Mouse (Mus musculus): ENCODE results near the gene Lax1. TPM values are rescaled to one million over a fixed set of nuclear protein-coding genes. Genes with fewer than 3 reads are reported as not detected.
"Not testable (repeated sequence)": the region's sequence is repeated elsewhere in the genome, so short reads cannot be mapped to it uniquely, and the experiment has no call there.

Gene Lax1
- polyA plus RNA-seq, 1 experiment from 2014 or later, result not detected

- Histone ChIP-seq H3K36me3 (ENCODE audit: poor library complexity, severe bottlenecking) (peaks cover 5% of the 10 kb centered on the region), H3K4me3 (no peak overlapping the region), H3K27ac (no peak overlapping the region), H3K9me3 (replicated peaks) (no peaks in the 10 kb centered on the region), H3K4me2 (no peak overlapping the region), H3K27me3 (no peaks in the 10 kb centered on the region), H3K4me1 (peaks cover 11% of the 10 kb centered on the region), H3K9ac (no peak overlapping the region)
- ATAC-seq, result no peak
- WGBS, result 36% methylated on average over 6 of the region's 6 CpGs
Measured at GRCm38 (mm10) chr1:133711376-133711775, 21.5 kb upstream of the Lax1 start.

GRCm38 (mm10) chr1:133710895-133711294 is 21.0 kb upstream of the Lax1 start:
- WGBS, result 43% methylated on average over 5 of the region's 6 CpGs
- no peak for ATAC-seq

GRCm38 (mm10) chr1:133709292-133709691 is 19.4 kb upstream of the Lax1 start:
- H3K36me3 ChIP-seq (ENCODE audit: poor library complexity, severe bottlenecking), result peaks cover 4% of the 10 kb centered on the region
- ATAC-seq, result no peak
- 83% methylated on average over 3 of the region's 3 CpGs for WGBS

More at GRCm38 (mm10) chr1:133710895-133711294, 21.0 kb upstream of the Lax1 start:
- Histone ChIP-seq H3K36me3 (ENCODE audit: poor library complexity, severe bottlenecking) (peaks cover 4% of the 10 kb centered on the region), H3K27me3 (no peaks in the 10 kb centered on the region), H3K9me3 (replicated peaks) (no peaks in the 10 kb centered on the region), H3K9ac (no peak overlapping the region), H3K4me1 (peaks cover 11% of the 10 kb centered on the region), H3K4me2 (no peak overlapping the region), H3K27ac (no peak overlapping the region), H3K4me3 (no peak overlapping the region)

GRCm38 (mm10) chr1:133701824-133702223 is 11.9 kb upstream of the Lax1 start:
- not testable (repeated sequence) for H3K27ac ChIP-seq; H3K4me3 ChIP-seq; H3K27me3 ChIP-seq; H3K4me1 ChIP-seq; H3K9ac ChIP-seq; H3K9me3 ChIP-seq (replicated peaks); H3K36me3 ChIP-seq (ENCODE audit: poor library complexity, severe bottlenecking); H3K4me2 ChIP-seq; ATAC-seq
- 35% methylated on average over 1 of the region's 2 CpGs for WGBS

More at GRCm38 (mm10) chr1:133709292-133709691, 19.4 kb upstream of the Lax1 start:
- H3K9ac ChIP-seq, result no peak overlapping the region
- no peak overlapping the region for H3K4me2 ChIP-seq
- H3K27ac ChIP-seq, result no peak overlapping the region
- H3K4me3 ChIP-seq, result no peak overlapping the region
- no peaks in the 10 kb centered on the region for H3K27me3 ChIP-seq
- no peaks in the 10 kb centered on the region for H3K9me3 ChIP-seq (replicated peaks)
- H3K4me1 ChIP-seq, result peaks cover 11% of the 10 kb centered on the region

GRCm38 (mm10) chr1:133697935-133698620 is 8.2 kb upstream of the Lax1 start:
- H3K4me1 ChIP-seq, result peaks cover 26% of the 10 kb centered on the region
- H3K4me2 ChIP-seq, result no peak overlapping the region
- H3K27me3 ChIP-seq, result no peaks in the 10 kb centered on the region
- ATAC-seq, result no peak
- H3K9ac ChIP-seq, result no peak overlapping the region
- H3K27ac ChIP-seq, result no peak overlapping the region
- H3K36me3 ChIP-seq (ENCODE audit: poor library complexity, severe bottlenecking), result no peaks in the 10 kb centered on the region
- H3K4me3 ChIP-seq, result no peak overlapping the region
- 93% methylated on average over 12 of the region's 12 CpGs for WGBS
- no peaks in the 10 kb centered on the region for H3K9me3 ChIP-seq (replicated peaks)

- 21% methylated on average over 7 of the region's 7 CpGs for WGBS
- H3K27me3 ChIP-seq, result no peaks in the 10 kb centered on the region
- no peaks in the 10 kb centered on the region for H3K9me3 ChIP-seq (replicated peaks)
- no peak overlapping the region for H3K9ac ChIP-seq
- peaks cover 26% of the 10 kb centered on the region for H3K4me1 ChIP-seq
- H3K4me2 ChIP-seq, result 0 out of 2 replicates have a peak overlapping the region, but pooled peaks have one; percentile 2
- peak; percentile 38; the same call in 1 of the 2 replicates for ATAC-seq
- peak overlapping the region; percentile 65; the same call in 1 of the 2 replicates for H3K27ac ChIP-seq
- H3K4me3 ChIP-seq, result no peak overlapping the region
- H3K36me3 ChIP-seq (ENCODE audit: poor library complexity, severe bottlenecking), result no peaks in the 10 kb centered on the region
Measured at GRCm38 (mm10) chr1:133695901-133696300, 6.0 kb upstream of the Lax1 start.

GRCm38 (mm10) chr1:133694876-133695275 is 5.0 kb upstream of the Lax1 start:
- Histone ChIP-seq H3K36me3 (ENCODE audit: poor library complexity, severe bottlenecking) (no peaks in the 10 kb centered on the region), H3K27me3 (no peaks in the 10 kb centered on the region), H3K4me2 (no peak overlapping the region), H3K4me3 (no peak overlapping the region), H3K27ac (no peak overlapping the region), H3K9me3 (replicated peaks) (no peaks in the 10 kb centered on the region), H3K4me1 (peaks cover 26% of the 10 kb centered on the region), H3K9ac (no peak overlapping the region)
- no peak for ATAC-seq
- 94% methylated on average over 1 of the region's 1 CpGs for WGBS

GRCm38 (mm10) chr1:133694301-133694700 is 4.4 kb upstream of the Lax1 start:
- no peak overlapping the region for H3K27ac ChIP-seq
- peaks cover 26% of the 10 kb centered on the region for H3K4me1 ChIP-seq
- H3K4me2 ChIP-seq, result no peak overlapping the region
- H3K9me3 ChIP-seq (replicated peaks), result no peaks in the 10 kb centered on the region
- no peak overlapping the region for H3K4me3 ChIP-seq
- no peaks in the 10 kb centered on the region for H3K36me3 ChIP-seq (ENCODE audit: poor library complexity, severe bottlenecking)
- no peak for ATAC-seq
- WGBS, result 8% methylated on average over 1 of the region's 1 CpGs
- no peaks in the 10 kb centered on the region for H3K27me3 ChIP-seq
- H3K9ac ChIP-seq, result no peak overlapping the region

- H3K4me2 ChIP-seq, result no peak overlapping the region
- H3K9ac ChIP-seq, result no peak overlapping the region
- peaks cover 26% of the 10 kb centered on the region for H3K4me1 ChIP-seq
- 67% methylated on average over 11 of the region's 11 CpGs for WGBS
- no peak overlapping the region for H3K27ac ChIP-seq
- H3K9me3 ChIP-seq (replicated peaks), result no peaks in the 10 kb centered on the region
- no peaks in the 10 kb centered on the region for H3K36me3 ChIP-seq (ENCODE audit: poor library complexity, severe bottlenecking)
- no peak for ATAC-seq
- no peak overlapping the region for H3K4me3 ChIP-seq
- no peaks in the 10 kb centered on the region for H3K27me3 ChIP-seq
Measured at GRCm38 (mm10) chr1:133693536-133694114, 3.7 kb upstream of the Lax1 start.

GRCm38 (mm10) chr1:133692195-133692594 is 2.3 kb upstream of the Lax1 start:
- H3K27ac ChIP-seq, result no peak overlapping the region
- H3K4me3 ChIP-seq, result no peak overlapping the region
- no peaks in the 10 kb centered on the region for H3K36me3 ChIP-seq (ENCODE audit: poor library complexity, severe bottlenecking)
- H3K27me3 ChIP-seq, result no peaks in the 10 kb centered on the region
- ATAC-seq, result no peak
- H3K4me2 ChIP-seq, result no peak overlapping the region
- H3K9ac ChIP-seq, result no peak overlapping the region
- H3K9me3 ChIP-seq (replicated peaks), result no peaks in the 10 kb centered on the region
- peaks cover 26% of the 10 kb centered on the region for H3K4me1 ChIP-seq
- 40% methylated on average over 4 of the region's 4 CpGs for WGBS

GRCm38 (mm10) chr1:133691046-133691445 is 1.1 kb upstream of the Lax1 start:
- no peak overlapping the region for H3K4me3 ChIP-seq
- peaks cover 17% of the 10 kb centered on the region for H3K4me1 ChIP-seq
- ATAC-seq, result no peak
- H3K27me3 ChIP-seq, result no peaks in the 10 kb centered on the region
- H3K9me3 ChIP-seq (replicated peaks), result no peaks in the 10 kb centered on the region
- no peaks in the 10 kb centered on the region for H3K36me3 ChIP-seq (ENCODE audit: poor library complexity, severe bottlenecking)
- H3K27ac ChIP-seq, result no peak overlapping the region
- H3K4me2 ChIP-seq, result no peak overlapping the region
- WGBS, result 97% methylated on average over 6 of the region's 6 CpGs
- H3K9ac ChIP-seq, result no peak overlapping the region

- no peaks in the 10 kb centered on the region for H3K36me3 ChIP-seq (ENCODE audit: poor library complexity, severe bottlenecking)
- WGBS, result 82% methylated on average over 7 of the region's 7 CpGs
- no peaks in the 10 kb centered on the region for H3K9me3 ChIP-seq (replicated peaks)
- no peak overlapping the region for H3K4me3 ChIP-seq
- no peak overlapping the region for H3K4me2 ChIP-seq
- H3K4me1 ChIP-seq, result no peaks in the 10 kb centered on the region
- no peaks in the 10 kb centered on the region for H3K27me3 ChIP-seq
- ATAC-seq, result no peak
- H3K27ac ChIP-seq, result no peak overlapping the region
- H3K9ac ChIP-seq, result no peak overlapping the region
Measured at GRCm38 (mm10) chr1:133688301-133688700, 1.6 kb downstream of the Lax1 start.

Measured in forebrain, embryonic 13.5 days (tissue).